Mouse (Mus musculus): Measurements from ENCODE around the gene Cirbp.
"Not testable (repeated sequence)": the region's sequence is repeated elsewhere in the genome, so short reads cannot be mapped to it uniquely, and the experiment has no call there.

Gene Cirbp

GRCm38 (mm10) chr10:80162716-80163299 lies 3.0 kb upstream of the Cirbp start:
- no peak for DNase-seq (ENCODE audit: low read depth)

DNA sequence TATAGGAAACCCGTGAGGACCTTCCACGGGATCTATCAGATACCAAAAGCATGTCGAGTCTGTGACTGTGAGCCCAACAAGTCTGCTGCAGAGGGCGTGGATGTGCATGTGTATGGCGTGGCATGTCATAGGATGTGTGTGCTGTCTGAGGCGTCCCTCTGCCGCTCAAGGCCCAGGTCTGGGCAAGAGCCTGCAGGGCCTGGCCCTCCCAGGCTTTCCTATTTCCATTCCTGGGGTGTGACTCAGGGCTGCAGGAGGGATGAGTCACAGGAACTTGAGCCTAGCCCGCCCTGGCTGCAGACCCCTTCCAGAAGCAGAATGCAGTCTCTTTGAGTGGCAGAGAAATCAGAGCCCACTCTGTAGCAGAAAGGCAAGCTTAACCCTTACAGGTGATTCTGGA lies 2.1 kb upstream of the Cirbp start:
- peak; percentile 87 for DNase-seq (ENCODE audit: low read depth)

DNA sequence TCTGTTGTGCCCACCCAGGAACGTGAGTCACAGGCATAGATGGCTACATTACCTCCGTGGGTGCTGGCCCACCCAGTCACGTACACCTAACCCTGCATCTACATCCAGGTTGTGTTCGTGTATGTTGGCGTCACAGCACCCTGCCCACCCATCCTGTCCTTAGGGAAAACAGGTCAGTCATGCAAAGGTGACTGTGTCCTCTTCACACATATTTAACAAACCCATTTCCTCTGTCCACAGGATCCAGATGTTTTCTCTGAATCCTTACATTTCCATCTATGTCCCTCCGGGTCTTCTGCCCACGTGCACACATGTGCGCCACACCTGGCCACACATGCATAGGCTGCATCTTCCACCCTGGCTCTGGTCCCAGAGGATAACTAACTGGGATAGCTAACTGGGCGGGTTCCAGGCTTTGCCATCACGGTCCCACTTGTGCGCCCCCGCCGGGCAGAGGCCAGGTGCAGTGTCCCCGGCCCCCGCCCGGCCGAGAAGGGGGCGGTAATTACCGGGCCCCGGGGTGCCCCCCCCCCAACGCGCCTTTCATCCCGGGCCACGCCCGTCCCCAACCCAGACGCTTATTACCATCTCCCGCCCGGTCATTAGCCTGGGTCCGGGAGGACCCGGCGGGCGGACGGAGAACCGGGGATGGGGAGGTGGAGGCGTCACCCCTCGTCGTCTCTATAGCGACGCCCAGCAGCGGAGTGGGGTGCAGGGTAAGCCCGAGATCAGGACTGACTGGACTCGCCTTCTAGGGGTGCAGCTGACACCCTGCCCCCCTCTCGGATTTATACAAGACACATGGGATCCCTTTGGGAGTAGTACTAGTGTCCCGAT lies 1.4 kb upstream of the Cirbp start:
- DNase-seq (ENCODE audit: low read depth) = no peak

- DNase-seq (ENCODE audit: low read depth) = peak; percentile 97
These were observed 814 bp upstream of the Cirbp start for GRCm38 (mm10) chr10:80164998-80165344.

GRCm38 (mm10) chr10:80166136-80166535 lies 351 bp downstream of the Cirbp start:
- DNase-seq (ENCODE audit: low read depth) = not testable (repeated sequence)

GRCm38 (mm10) chr10:80167460-80168037 lies 1.8 kb downstream of the Cirbp start:
- peak; percentile 99 for DNase-seq (ENCODE audit: low read depth)

DNA sequence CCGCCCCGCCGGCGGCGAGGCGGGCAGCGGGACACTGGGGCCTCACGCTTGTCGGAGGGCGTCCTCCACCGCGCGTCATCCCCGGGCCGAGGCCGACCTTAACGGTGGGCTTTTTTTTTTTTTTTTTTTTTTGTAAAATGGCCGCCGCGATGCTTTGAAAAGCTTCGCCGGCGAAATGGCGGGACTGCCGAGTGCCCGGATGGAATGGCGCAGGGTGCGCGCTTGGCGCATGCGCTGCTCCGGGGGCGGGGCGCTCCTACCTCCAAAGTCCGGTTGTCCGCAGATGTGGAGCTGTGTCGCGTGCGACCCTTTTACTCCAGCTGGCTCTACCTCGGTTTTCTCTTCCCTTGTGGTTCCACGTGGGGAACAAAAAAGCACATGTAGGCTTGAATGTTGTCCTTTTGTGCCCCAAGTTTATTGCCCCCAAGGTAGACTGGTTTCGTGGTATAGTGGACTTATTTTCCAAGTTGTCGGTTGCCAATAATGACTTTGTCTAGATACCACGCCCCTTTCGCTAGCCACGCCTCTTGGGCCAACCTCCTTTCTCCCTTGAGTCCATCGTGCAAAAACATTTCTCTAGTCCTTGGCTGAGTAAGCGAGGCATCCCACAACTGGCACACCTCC lies 2.4 kb downstream of the Cirbp start:
- peak; percentile 97 for DNase-seq (ENCODE audit: low read depth)

DNA sequence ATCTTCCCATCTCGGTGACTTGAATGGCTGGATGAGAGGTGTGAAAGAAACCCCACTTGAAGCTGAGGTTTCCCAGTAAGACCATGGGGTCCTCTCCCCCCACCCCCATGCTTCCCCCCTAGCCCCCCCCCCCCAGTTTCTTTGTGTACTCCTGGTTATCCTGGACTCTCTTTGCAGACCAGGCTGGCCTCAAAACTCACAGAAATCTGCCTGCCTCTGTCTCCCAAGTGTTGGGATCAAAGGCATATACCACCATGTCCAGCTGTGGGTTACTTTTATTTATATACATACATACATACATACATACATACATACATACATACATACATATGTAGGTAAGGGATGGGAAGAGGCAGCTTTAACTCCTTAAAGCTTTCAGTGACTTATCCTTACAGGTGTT lies 3.3 kb downstream of the Cirbp start:
- no peak for DNase-seq (ENCODE audit: low read depth)

- no peak for DNase-seq (ENCODE audit: low read depth)
These were observed 3.9 kb downstream of the Cirbp start for GRCm38 (mm10) chr10:80169651-80170050.

GRCm38 (mm10) chr10:80170052-80170451 lies 4.3 kb downstream of the Cirbp start:
- no peak for DNase-seq (ENCODE audit: low read depth)

GRCm38 (mm10) chr10:80170601-80171021 lies 4.8 kb downstream of the Cirbp start:
- DNase-seq (ENCODE audit: low read depth) = no peak

DNA sequence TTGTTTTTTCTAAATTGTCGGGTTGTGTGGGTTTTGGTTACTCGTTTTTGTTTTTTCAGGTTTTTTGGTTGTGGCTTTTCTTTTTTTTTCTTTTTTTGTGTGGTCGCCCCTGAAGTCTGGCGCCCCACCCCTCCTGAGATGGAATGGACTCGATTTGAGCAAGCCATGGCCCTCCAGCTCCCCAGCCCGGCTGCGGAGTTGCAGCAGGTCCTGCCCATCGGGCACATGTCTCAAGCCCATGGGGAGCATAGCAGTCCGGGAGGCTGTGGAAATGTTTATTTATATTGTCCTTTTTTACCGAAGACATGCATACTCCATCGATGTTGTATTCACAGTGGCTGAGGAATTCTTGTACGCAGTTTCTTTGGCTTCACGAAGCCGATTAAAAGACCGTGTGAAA lies 5.5 kb downstream of the Cirbp start:
- no peak for DNase-seq (ENCODE audit: low read depth)

DNA sequence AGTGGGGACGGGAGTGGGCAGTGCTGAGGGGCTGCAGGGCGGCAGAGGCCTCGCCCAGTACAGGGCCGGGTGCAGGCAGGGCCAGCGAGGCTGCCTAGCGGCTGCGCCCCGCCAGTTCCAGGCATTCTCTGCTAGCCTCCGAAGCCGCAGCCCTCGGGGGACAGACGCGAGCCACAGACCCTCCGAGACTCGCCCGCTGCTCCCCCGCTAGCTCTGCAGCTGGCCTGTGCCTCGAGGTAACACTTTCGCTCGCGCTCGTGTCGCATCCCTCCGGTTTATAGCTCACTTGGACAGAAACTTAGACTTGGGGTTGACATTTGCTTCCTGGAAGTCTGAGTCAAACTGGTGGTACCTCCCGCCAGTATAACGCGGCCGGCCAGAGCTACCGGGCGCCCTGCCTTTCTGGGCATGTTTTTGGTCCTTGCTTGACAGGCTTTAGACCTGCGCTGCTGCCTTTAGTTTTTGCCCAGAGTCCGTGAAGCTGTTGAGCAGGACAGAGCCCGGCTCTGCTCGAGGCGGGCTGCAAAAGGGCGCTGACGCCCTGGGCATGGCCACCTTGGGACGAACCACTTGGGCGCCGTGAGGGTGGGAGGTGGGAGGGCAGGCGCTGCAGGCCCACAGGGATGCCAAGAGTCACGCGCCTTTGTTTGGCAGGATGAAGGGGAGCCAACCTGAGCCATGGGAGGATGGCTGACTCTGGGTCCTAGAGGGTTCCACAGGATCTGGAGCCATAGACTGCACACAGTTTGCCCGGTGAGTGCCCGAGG lies 6.2 kb downstream of the Cirbp start:
- DNase-seq (ENCODE audit: low read depth) = no peak

DNA sequence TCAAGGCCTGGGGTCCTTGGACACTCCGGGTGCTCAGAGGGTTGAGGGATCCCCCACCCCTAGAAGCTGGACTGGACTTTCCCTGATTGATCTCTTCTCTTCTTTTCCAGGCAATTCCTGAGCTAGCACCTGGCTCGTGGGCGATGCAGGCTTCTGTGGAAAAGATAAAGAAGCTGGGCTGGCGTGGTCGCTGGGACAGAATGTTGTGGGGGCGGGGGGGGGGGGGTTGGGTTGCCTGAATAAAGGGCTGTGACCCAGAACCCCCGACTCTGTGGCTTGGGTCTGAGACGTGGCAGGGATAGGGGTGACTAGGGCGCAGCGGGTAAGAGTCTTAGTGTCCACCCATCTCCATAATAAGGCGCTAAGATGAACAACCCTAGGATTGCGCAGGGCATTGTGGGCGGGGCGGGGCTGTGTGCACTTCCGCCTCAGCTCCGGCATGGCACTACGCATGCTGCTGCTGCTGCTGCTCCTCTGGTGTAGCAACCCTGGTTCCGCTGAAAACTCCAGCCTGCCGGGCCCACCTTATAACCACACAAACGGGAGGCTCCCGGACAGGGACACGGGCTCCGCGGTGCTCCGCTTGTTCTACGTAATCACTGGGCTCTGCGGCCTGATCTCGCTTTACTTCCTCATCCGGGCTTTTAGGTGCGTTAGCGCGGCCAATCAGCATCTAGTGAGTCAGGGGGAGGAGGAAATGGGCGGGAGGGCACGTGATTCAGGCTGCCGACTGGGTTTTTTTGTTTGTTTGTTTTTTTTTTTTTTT lies 6.9 kb downstream of the Cirbp start, which contains the start of gene 1600002K03Rik:
1600002K03Rik (plus strand) TSS at position 418 of the 766 bp plus-strand sequence.
- DNase-seq (ENCODE audit: low read depth) = peak; percentile 94

DNA sequence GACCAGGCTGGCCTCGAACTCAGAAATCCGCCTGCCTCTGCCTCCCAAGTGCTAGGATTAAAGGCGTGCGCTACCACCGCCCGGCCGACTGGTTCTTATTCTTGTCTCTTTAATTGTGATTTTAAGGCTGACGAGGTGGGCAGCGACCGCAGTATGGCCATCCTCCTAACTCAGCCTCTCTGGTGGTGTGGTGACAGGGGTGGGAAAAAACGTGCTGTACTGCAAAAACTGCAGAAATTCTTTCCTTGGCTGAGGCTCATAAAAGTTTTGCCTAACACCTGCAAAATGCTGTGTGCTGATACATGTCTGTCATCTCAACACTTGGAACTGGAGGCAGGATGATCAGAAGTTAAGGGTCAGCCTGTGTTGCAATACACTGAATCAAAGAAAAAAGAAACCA lies 7.6 kb downstream of the Cirbp start:
- DNase-seq (ENCODE audit: low read depth) = no peak

DNA sequence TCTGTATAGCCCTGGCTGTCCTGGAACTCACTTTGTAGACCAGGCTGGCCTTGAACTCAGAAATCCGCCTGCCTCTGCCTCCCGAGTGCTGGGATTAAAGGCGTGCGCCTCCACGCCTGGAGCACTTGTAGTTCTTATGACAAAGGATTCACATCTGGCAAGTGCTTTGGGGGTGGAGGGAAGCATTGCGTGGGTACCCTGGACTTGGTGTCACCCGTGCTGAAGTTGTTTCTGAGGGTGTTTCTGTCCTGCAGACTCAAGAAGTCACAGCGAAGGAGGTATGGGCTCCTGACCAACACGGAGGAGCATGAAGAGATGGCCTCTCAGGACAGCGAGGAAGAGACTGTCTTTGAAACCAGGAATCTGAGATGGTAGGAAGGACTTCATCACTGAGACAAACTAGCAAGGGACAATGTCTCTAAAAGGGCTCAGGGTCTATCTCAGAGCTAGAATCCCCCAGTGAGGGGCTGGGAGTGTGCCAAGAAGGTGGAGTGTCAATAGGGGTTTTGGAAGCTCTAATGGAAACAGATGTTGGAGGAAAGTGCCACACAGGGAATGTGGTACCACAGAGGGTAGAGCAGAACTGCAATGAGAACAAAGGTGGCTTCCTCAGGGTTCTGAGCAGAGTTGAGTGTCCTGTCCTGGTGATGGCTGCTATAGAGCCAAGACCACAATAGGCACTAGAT lies 8.3 kb downstream of the Cirbp start:
- no peak for DNase-seq (ENCODE audit: low read depth)

DNA sequence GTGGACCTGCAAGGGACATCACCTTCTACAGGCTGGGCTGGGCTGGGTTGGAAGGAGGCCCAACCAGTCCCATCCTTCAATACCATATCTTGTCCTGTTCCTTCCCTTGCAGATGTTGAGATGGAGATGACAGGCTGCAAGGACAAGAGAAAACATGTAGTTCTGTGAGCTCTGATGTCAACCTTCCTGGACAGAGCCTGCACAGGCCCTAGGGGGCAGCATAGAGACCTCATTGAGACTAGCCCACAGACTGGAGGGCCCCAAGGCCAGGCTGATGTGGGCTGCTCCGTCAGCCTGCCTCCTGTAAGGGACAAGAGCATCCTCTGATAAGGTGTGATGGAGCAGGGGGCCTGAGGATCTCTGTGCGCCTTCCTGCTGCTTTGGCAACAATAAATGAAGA lies 8.9 kb downstream of the Cirbp start:
- peak; percentile 79 for DNase-seq (ENCODE audit: low read depth)

DNA sequence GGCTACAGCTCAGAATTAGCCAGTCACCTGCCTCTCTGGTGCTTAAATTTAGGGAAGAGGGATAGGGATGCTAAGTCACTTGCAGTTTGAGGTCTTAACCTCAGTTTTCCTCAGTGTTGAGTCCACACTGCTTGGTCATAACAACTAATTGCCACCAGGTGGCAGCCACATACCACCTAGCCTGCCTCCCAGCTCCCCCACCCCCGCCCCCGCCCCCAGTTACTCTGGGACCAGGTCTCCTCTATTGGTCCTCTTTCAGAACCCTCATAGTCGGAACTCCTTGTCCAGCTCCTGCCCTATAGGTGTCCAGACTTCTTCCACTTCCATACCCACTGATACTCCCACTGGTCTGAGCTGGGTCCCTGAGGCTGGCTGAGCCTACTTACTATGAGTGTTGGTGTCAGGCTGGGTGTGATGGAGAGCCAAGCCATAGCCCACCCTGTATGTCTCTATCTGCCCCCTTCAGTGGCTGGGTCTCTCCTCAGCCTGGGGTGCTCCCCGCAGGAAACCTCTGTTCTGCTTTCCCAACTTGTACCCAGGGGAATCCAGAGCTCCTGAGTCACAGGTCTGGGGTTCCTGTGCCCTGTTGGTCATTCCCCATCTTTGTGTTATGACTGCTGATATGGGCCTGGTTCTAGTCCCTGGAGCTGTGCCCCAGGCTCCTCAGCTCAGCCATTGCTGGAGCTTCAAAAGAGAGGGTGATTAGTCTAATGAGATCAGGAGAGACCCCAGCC lies 9.9 kb downstream of the Cirbp start:
- peak; percentile 58 for DNase-seq (ENCODE audit: low read depth)

- DNase-seq (ENCODE audit: low read depth) = no peak
These were observed 10.6 kb downstream of the Cirbp start for GRCm38 (mm10) chr10:80176270-80176834.

Measured in 416B (cell line).